Mouse (Mus musculus) layer of hippocampus, adult 9-10 months (tissue): Measurements from ENCODE around the gene Nampt.

Experiments
- DNase-seq: peaks from one replicate; pipeline ENCODE4 v3.0.0; 2022; ENCODE audit warnings: low spot score

Gene Nampt

DNA sequence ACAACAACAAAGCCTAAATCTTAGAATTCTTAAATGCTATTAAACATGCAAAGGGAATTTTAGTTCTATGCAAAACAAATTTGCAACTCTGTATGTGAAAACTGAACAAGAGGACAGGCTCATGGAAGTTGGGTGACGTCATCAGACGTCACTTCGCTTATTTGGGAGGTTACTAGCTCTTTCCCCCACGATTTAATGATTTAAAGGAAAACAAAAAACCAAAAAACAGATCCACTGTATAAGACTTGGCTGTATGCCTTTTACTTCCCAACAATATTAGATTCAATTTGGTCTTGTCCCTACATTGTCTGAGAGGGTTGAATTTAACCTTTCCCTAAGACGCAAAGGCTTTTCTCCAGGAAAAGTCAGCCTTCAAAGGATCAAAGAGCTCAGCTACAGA lies at the start of gene Nampt:
Nampt (plus strand) TSS at position 130 of the 400 bp plus-strand sequence.
- DNase-seq, result no peak

DNA sequence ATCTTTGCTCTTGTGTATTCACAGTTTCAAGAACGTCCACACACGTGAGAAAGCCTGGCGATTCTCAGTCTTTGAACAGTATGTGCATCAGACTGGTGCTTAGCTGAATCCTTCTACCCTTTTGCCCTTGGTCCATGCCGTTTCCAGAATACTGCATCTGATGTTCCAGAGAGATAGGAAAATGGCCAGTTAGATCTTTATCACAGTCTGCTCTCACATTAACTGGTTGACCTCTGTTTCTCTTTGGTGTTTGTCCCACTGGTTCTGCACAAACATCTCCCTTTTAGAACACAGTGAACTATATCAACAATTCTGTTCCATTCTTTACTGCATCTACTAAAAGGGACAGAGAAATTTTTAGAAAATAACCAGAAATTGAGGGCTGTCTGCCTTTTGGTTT lies 48.6 kb upstream of the Nampt start:
- DNase-seq, result no peak

GRCm38 (mm10) chr12:32774592-32774991 lies 44.8 kb upstream of the Nampt start:
- DNase-seq, result no peak

- DNase-seq, result no peak
Measured at GRCm38 (mm10) chr12:32789092-32789491, 30.3 kb upstream of the Nampt start.

DNA sequence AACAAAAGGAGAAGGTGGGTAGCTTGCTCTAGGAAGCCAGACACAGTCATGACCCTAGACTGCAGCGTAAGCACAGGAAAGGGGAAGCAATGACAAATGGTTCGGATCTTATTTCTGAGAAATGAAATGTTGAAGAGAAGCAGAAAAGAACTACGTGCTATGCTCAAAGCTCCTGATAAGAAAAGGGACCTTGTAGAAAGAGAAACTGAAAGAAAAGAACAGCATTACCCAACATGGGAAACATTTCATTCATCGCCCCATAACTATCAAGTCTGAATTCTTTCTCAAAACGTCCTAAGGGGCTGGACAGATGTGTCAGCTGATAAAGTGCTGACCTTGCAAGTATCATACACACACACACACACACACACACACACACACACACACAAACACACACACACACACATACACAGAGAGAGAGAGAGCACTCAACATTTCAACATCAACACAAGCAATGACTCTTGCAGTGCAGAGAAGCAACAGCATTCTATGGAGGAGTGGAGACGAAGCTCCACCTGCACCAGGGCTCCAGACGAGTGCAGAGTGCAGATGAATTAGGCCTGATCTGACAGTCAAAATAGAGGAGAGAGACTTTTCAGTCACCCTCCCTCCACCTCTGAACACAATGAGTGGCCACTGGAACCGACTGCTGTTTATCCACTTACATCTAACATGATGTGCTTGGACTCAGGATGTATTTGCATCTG lies 23.4 kb upstream of the Nampt start:
- DNase-seq, result no peak

DNA sequence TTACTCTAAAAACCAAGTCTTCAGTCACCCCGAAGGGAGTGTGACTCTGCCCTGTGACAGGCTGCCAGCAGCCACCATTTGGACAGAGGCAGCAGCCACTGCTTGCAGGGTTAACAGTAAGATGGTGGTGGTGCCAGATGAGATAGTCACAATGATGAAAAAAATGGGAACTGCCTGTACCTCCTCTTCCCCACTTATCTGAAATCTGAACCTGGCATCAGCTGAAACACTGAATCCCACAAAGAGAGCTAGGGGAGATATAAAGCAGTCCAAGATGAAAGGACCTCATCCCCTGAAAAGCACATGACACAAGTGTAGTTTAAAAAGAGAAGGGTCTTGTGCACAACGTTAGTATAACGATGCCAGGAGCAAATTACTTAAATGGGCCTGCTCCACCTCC lies 21.9 kb upstream of the Nampt start:
- DNase-seq, result no peak

DNA sequence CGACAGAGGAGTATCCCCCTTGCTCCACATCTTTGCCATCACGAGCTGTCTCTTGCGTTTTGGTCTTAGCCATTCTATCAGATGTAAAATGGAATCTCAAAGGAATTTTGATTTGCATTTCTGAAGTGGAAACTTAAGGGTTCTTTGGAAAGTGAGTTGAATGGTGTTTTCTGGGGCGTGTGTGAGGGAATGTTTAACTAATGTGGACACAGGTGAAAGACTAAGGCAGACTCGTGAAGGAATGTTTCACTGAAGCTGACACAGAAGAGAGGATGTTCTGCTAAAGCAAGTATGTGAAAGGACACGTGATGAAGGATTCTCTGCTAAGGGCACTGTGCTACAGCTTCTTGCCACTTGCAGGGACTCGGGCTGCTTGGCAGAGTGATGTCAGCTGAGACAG lies 18.3 kb upstream of the Nampt start:
- no peak for DNase-seq

DNA sequence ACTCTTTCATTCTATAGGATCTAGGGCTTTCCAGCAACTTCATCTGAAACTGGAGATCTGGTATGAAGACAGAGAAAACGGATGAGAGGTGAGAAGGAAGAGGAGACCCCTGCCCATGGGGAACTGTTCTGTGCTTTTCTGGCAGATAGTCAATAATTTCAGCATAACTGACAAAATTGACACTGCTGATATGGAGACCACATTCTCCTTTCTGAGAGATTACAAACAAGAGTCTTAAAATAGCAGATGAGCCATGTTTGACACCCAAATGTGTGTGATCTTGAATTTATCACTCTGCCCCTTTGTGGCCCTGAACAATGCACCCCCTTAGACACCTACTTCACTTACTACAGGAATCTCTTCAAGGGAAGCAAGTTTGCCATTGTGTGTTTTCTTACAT lies 13.8 kb upstream of the Nampt start:
- DNase-seq, result no peak

DNA sequence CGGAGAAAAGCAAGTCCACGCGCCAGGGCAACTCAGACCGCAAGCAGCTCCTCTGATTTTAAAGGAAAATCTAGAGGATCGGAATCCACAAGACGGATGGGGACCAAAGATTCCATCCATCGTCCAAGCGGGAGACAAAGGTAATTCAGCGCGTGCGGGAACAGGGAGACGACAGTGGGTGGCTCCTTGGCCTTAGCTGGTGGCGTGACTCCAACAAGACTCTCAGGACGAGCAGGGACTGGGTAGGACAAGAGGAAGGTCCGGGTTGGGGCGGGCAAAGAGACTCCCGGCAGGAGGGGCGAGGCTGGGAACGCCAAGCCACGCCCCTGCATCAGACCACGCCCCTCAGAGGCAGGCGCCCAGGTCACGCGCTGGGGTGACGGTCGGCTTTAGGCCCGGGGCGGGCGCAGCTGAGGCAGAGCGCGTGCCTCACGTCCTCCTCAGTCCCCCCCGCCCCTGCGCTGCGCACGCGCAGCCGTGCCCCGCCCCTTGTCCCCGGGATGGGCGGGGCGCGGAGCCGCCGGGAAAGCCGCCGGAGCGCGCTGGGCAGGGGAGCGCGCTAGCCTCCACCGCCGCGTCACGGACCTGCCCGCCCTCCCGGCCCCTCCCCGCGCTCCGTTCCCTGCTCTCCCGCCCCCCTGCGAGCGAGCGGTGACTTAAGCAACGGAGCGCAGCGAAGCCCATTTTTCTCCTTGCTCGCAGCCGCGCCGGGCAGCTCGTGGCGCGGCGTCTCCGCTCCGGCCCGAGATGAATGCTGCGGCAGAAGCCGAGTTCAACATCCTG lies 669 bp downstream of the Nampt start:
- DNase-seq, result peak; percentile 83

- no peak for DNase-seq
Measured at GRCm38 (mm10) chr12:32820688-32821503, 1.6 kb downstream of the Nampt start.

DNA sequence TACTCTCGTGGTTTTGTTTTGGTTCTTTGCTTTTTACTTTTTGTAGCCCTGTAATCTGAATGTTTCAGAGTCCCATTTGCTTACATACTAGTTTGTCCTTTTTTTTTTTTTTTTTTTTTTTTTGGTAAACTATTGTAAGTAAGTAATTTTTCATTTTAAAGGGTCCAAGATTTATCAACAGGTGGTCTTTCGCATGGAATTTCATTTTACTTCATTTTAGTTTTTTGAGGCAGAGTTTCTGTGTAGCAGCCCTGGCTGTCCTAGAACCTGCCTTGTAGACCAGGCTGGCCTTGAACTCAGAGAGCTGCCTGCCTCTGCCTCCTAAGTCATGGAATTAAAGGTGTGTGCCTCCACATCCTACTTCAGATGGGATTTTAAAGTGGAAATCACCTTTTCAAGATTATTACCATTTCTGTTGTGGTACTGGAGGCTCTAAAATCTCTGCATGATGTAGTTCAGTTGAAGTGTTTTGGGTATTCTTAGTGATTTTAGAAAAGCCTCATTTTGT lies 2.2 kb downstream of the Nampt start:
- DNase-seq, result no peak

- no peak for DNase-seq
Measured at GRCm38 (mm10) chr12:32822066-32822465, 2.7 kb downstream of the Nampt start.

DNA sequence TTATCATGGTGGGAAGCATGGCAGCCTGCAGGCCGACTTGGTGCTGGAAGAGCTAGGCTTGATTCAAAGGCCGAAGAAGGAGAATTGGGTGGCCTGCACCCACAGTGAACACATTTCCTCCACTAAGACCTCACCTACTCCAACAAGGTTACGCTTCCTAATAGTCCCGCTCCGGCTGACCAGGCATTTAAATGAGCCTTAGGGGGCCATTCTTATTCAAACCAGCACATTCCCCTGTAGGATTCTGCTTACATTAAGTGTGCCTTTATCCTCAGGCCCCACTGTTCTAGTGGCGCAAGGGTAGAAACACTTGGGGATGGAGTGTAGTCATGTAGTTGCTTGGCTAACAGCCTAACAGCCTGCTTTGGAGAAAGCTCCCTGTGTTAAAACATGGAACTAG lies 5.2 kb downstream of the Nampt start:
- no peak for DNase-seq

DNA sequence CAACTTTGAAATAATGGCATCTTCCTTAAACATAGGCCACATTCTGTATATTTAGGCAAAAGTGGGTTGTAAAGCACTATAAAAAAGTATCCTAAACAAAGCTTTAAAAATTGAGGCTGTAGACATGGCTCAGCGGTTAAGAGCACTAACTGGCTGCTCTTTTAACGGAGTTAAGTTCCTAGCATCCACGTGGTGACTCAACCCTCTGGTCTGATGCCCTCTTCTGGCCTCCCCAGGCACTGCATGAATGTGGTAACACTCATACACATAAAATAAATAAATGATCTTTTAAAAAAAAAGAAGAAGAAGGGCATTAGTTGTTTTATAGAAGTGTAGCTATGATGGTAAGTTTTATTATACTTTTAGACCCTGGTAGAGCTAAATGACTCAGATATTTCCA lies 7.6 kb downstream of the Nampt start:
- no peak for DNase-seq

DNA sequence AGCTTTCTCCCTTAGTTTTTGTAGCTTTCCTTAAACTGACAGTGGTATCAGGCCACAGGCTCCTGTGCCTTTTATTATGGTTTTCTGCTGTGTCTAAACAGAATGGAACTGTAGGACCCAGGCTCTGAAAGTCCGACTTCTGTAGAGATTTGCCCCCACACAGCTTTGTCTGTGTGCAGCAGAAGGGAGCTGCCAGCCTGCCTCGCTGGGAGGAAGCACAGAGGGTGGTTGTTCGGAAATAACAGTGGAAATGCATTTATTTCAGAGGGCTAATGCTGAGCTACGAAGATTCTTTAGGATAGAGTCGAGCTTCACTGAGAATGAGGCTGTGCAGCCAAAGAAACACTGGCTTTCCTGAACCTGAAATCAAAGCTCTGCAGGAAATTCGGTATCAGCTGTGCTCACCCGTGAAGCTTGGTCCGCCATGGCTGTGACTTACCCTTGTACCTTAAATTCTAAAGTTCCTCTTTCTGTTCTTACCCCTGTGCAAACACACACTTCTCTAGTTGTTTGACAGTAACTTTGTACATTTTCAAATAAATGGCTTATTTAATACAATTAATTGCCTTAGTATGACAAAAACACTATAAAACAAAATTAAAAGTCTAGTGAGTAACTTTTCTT lies 8.9 kb downstream of the Nampt start:
- DNase-seq, result no peak

- no peak for DNase-seq
Measured at GRCm38 (mm10) chr12:32829321-32830090, 10.2 kb downstream of the Nampt start.

- no peak for DNase-seq
Measured at GRCm38 (mm10) chr12:32832076-32832475, 12.7 kb downstream of the Nampt start.

GRCm38 (mm10) chr12:32834781-32835180 lies 15.4 kb downstream of the Nampt start:
- no peak for DNase-seq

DNA sequence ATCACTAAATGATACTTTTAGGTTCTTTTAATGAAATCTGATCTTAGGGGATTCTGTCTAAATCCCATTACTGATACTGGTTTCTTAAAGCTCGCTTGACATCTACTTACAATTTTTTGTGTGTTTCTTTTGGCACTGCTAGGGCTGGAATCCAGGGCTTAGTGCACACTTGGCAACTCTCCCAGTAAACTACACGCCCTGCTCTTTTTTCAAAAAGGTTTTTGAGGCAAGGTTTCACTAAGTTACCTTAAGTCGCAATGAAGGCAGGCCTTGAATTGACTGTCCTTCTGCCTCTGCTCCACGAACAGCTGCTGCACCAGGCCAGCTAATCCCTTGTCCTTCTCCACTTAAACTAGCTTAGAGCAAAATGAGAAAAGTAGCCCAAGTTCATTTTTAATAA lies 15.9 kb downstream of the Nampt start:
- DNase-seq, result no peak

DNA sequence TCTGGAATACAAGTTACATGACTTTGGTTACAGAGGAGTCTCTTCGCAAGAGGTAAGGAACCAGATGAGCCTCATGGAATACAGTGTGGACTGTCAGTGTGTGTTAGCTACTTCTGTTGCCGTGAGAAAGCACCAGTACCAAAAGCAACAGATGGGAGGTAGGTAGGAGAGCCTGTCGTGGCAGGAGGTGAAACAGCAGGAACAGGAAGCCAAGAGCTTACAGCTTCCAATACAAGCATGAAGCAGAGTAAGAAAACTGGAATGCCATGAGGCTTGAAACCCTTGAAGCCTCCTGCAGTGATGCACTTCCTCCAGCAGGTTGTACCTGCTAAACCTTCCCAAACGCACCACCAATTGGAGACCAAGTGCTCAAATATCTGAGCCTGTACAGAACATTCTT lies 19.1 kb downstream of the Nampt start:
- DNase-seq, result no peak

DNA sequence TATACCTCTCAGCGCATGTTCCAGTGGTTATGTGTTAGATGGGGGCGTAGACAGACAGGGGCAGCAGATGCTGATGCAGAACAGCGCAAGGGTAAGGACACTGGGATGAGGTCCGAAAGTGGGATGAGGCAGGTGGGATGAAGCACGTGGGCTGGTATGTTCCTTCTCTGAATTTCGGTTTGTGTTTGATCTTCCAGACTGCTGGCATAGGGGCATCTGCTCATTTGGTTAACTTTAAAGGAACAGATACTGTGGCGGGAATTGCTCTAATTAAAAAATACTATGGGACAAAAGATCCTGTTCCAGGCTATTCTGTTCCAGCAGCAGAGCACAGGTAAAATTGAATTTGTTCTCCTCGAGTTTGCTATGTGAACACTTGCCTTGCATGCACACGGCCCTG lies 19.6 kb downstream of the Nampt start:
- no peak for DNase-seq
